ENCODE assay signal across 12 mouse cellular contexts in genomic region chr2:134481174-134481573, GRCm38 (mm10).
"Had no signal": no experiment of that assay in that cellular context is flagged by ENCODE, and none has a peak within 500 bp of the region (broad histone marks: within the 10 kb centered on the region; RNA-seq: fewer than 3 reads in every experiment).

No protein-coding gene starts in this region.

- H3K36me3 ChIP-seq: embryonic facial prominence, embryonic 10.5 days; embryonic facial prominence, embryonic 12.5 days; embryonic facial prominence, embryonic 13.5 days; embryonic facial prominence, embryonic 15.5 days; forebrain, embryonic 10.5 days; forebrain, embryonic 12.5 days; forebrain, embryonic 15.5 days had no signal

- DNase-seq: heart, adult 11 months had no signal

- H3K4me3 ChIP-seq: embryonic facial prominence, embryonic 10.5 days; embryonic facial prominence, embryonic 12.5 days; embryonic facial prominence, embryonic 13.5 days; embryonic facial prominence, embryonic 15.5 days; erythroblast, embryonic 14.5 days; forebrain, embryonic 10.5 days; forebrain, embryonic 12.5 days; forebrain, embryonic 13.5 days; forebrain, embryonic 15.5 days; gastrocnemius, adult 2 months; heart, adult 2 months had no signal

- H3K27me3 ChIP-seq: embryonic facial prominence, embryonic 12.5 days; embryonic facial prominence, embryonic 13.5 days; embryonic facial prominence, embryonic 15.5 days; forebrain, embryonic 12.5 days; forebrain, embryonic 13.5 days; forebrain, embryonic 15.5 days had no signal

- H3K4me2 ChIP-seq: embryonic facial prominence, embryonic 12.5 days; embryonic facial prominence, embryonic 15.5 days; forebrain, embryonic 12.5 days; forebrain, embryonic 13.5 days; forebrain, embryonic 15.5 days had no signal
